Mouse (Mus musculus) monocyte, adult 5-6 weeks (primary cell): ENCODE measurements around the gene Rin2. TPM values are rescaled to one million over a fixed set of nuclear protein-coding genes. Genes with fewer than 3 reads are reported as not detected.

Source experiments
- ATAC-seq: fragments of 153-309, 156-312 bp; replicated peaks from 2 replicates; pipeline ENCODE4 v1.8.0; 2017; ENCODE audit warnings: mild to moderate bottlenecking; ENCODE audit not compliant: low TSS enrichment, insufficient number of reproducible peaks, severe bottlenecking, poor library complexity, low FRiP score
- total RNA-seq: library from RNA; stranded (forward); fragments of 200-1000, 200-491, 200-594 nt; gene quantifications from 3 replicates; pipeline ENCODE4 v1.2.3, GENCODE M21; 2017

Rin2 gene
- total RNA-seq, 1 experiment from 2014 or later = 46.6 TPM

DNA sequence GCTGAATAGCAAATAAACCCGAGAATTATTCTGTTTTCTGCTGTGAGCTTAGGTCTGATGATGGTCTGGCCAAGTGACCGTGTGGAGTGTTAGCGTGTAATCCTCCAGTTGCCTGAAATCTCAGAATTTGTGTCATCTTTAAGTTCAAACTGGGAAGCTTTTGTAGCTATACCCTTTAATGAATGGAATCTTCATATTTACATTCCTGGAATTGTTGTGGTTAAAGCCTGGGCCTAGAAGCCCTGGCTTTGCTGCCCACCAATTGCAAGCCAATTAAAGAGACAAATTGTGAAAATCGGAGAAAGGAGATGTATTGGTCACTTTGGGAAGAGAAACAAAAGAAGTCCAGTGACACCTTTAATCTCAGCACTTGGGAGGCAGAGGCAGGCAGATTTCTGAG, 6.6 kb downstream of the Rin2 start:
- no peak for ATAC-seq

GRCm38 (mm10) chr2:145682924-145683323, 7.9 kb downstream of the Rin2 start:
- ATAC-seq = no peak

DNA sequence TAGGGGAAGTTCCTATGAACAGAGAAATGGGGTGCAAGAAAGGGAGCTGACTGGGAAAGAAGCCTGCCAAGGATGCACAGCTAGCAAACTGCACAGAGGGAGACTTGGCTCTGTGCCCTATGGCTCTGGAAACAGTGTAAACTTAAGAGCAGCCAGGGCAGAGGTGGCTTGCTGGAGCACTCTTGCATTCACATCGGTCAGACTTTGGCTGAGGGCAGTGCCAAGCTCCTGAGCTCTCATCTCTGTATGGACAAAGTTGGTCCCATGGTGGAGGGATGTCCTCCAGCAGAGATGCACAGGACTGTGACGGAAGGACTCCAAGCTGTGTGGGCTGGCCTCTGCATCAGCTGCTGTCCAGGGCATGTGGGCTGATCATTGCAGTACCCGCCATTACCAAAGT, 8.5 kb downstream of the Rin2 start:
- no peak for ATAC-seq

GRCm38 (mm10) chr2:145684151-145684550, 9.1 kb downstream of the Rin2 start:
- ATAC-seq = no peak

DNA sequence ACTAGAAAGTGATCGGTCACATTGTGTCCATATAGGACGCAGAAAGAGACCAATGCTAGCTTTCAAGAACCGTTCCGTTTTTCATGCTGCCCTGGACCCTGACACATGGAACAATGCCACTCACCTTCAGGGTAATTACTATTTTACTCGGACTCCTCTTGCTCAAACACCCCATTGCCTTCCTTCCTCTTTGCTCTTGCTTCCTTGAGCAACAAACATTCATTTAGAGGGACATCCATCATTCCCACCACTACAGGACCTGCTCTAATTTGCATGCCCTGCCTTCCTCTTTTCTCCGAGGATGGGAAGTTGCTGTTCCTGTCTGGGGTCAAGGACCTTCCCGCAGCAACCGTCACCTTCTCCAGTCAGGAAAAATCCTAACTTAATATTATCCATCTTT, 9.9 kb downstream of the Rin2 start:
- no peak for ATAC-seq

- ATAC-seq = no peak
Observed at GRCm38 (mm10) chr2:145686017-145686416, 11.0 kb downstream of the Rin2 start.

DNA sequence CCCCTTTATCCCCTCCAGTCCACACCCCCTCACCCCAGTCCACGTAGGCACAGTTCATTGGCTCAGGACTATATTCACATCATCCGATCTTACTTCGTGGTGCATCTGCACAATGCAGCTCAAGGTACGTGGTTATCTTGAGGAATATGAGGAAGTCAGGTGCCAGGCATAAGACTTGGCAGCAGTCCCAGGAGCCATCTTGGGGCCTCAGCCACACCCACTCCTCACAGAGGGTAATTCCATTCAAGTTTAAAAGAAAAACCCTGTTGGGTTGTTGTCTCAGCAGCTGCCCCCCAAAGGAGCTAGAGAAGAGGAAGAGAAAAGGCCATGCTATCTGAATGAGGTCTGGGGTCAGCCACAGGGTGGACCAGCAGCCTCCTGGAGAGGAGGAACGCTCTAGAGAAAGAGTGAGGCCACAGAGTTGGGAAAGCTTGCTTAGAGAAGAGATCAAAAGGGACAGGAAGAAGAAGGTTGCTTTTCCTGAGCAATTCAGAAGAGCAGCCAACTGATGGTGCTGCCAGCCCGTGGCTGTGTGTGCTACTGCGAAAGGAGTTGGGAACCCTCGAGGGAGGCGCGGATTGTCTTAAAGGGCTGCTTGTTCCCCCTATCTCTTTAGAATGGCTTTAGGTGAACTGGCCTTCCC, 16.5 kb downstream of the Rin2 start:
- no peak for ATAC-seq

GRCm38 (mm10) chr2:145697160-145697559, 22.1 kb downstream of the Rin2 start:
- ATAC-seq = no peak

DNA sequence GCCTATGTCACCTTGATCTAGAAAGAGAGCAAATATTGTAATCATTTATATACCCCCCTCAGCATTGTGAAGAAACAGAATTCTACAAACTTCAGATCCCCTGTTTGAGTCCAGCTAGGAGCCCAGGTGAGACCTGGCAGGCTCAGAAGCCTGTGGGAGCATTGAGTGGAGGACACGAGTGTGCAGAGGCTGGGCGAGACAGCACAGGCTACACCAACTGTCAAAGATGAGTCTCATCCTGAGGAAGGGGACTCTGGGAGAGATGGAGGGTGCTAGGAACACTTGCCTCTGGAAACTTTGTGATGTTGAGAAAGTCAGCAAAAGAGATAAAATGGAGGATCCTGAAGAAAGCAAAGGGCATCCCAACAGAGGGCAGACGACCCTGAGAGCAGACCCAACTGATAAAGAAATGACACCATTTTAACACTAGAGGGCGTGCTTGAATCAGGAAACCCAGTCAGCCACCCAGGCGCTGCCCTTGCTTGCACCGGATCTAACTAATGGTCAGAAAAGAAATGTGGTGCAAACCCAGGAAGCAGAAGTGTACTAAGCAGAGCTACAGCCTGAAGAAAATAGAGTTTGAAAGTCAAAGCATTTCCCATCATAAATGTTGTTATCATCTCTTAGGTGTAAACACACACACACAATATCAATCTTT, 24.5 kb downstream of the Rin2 start:
- ATAC-seq = peak; percentile 77

- no peak for ATAC-seq
Observed at GRCm38 (mm10) chr2:145700237-145700985, 25.4 kb downstream of the Rin2 start.

DNA sequence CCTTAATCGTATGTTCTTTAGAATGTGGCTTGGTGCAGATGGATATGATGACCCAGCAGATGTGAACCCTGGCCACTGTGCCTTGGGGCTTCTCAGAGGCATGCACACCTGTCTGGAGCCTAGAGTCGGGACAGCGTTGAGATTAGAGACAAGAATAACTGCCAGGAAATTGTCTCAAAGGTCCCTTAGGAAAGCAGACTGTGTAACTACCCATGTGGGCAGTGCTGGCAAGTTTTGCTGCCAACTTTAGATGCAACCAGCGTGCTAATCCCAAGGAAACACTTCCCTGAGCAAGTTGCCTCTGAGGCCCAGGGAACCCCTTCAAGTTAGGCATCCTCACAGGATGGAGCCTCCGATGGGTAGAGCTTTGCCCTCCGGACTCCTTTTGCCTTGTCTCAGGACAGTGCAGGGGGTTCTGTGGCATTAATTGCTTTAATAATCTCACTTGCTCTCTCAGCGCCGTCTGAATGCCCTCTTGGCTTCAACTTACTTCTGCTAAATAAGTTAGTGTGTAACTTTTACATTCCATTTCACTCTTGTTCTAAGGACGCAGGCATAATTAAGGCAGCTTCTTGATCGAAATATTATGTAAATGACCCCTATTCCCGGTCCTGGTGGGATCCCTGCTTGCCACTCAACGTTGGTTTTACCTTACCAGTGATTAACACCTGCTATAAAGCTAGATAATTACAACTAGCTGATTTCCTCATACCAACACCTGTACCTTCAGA, 26.8 kb downstream of the Rin2 start:
- no peak for ATAC-seq

GRCm38 (mm10) chr2:145704738-145705137, 29.7 kb downstream of the Rin2 start:
- no peak for ATAC-seq

GRCm38 (mm10) chr2:145709727-145710389, 34.8 kb downstream of the Rin2 start:
- ATAC-seq = no peak

- ATAC-seq = no peak
Observed at GRCm38 (mm10) chr2:145711512-145711911, 36.5 kb downstream of the Rin2 start.

DNA sequence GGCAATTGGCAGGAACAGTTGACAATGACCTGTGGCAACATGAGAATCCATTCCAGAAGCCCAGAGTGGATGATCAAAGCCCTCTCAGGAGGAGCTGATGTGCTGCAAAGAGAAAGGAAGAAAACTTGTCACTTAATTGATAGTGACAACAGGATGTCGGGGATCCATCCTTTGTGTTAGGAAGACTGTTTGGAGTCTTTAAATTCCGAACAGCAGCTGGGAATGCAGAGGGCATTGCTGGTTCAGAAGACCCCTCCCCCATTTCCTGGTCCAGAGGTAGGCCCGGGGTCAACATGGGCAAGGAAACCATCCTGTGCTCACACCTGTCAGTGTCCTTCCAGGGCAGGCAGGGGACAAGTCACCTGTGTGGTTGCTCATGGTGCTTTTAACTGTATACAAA, 37.0 kb downstream of the Rin2 start:
- ATAC-seq = no peak

GRCm38 (mm10) chr2:145717539-145717938, 42.5 kb downstream of the Rin2 start:
- ATAC-seq = no peak

DNA sequence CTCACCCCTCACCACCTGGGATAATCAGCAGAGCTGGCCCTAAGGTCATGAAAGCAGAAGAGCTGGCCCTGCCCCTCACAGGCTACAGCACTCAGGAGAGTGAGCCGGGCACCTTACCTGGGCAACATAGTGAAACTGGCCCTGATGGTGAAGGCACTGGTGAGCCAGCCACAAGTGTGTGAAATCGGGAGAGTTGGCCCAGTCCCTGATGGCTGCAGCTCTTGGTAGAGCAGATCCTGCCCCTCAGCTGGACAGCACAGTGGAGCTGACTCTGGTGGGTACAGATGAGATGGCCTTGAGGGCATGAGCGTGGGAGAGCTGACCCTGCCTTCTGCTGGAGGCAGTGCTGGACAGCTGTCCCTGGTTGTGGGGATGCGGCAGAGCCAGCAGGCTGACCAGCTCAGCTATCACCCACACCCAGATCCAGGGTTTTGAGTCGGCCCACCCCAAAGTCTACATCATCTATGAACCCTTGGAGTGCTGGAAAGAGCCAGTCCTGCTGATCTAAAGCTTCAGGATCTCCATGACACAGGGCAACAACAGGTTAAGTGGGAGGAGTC, 43.7 kb downstream of the Rin2 start:
- no peak for ATAC-seq

- ATAC-seq = peak; percentile 45; the same call in 1 of the 2 replicates
Observed at GRCm38 (mm10) chr2:145720157-145720556, 45.1 kb downstream of the Rin2 start.
